Mouse (Mus musculus) thymus, adult 18-20 months (tissue): Measurements from ENCODE around the gene Pcyt1b.

Experiments
- DNase-seq, 2 experiments: peaks; one replicate each; pipeline ENCODE4 v3.0.0; 2022; ENCODE audit warnings: mixed read lengths in 2 of 2

The Pcyt1b gene

DNA sequence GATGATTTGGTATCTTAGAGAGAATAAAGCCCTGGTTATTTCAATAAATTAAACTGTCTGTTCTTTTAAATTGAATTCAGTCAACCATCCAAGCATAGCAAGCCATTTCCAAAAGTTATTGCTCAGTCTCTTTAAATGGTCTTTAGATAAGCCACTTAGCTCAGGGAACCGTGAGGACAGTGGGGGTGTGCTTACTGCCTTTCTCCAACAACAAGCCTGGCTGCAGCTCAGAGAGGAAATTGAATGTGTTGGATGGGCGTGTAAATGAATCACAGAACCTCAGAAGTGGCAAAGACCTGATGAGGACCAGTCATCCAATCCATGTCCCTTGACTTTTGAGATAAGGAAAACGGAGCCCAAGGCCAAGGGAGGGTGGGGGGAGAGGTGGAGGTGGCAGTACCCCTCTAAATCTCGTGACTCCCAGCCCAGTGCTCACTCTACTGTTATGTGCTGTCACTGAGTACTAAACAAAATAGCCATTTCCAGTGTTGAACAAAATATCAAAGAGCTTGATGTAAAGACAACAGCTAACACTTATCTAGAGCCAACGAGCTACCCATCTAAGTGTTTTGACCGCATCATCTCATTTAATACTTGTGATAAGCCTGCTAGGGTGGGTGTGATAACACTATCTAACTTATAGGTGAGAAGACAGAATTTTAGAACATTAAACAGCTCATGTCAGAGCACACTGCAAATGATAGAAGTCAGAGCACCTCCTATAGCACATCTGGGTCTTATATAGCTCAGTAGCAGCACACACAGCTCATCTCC is 78.5 kb downstream of the Pcyt1b start:
- no peak for DNase-seq

DNA sequence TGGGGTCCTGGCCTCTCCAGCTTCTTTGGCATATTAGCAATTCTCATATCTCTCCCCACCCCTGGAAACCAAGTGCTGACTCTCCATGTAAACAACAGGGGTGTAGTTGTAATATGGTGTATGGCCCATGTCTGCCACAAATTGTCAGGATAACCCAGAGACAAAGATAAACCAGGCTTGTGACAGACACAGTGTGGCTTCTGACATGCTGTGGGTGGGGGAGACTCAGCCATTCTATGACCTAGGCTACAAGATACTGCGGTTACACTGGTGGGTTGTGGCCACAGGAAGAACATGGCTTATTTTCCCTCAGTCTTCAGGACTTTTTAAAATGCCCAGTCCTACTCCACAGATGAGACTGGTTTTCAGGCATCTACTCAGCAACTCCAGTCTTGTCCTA is 94.5 kb downstream of the Pcyt1b start:
- DNase-seq = no peak

DNA sequence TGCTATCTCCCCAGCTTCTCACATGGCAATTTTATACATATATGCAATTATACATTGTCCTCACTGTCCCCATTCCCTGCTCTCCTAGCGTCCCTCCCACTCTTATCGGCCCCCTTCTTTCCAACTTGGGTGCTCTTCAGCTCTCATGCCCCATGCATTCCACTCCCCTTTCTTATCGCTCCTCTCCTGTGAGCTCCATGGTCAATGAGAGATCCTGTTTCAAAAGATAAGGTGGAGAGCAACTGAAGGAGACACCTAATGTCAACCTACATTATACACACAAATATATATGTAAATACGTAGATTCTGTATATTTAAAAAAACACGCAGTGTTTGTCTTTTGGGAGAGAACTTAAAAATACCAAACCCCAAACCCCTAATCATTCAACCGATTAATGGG is 95.9 kb downstream of the Pcyt1b start:
- no peak for DNase-seq

DNA sequence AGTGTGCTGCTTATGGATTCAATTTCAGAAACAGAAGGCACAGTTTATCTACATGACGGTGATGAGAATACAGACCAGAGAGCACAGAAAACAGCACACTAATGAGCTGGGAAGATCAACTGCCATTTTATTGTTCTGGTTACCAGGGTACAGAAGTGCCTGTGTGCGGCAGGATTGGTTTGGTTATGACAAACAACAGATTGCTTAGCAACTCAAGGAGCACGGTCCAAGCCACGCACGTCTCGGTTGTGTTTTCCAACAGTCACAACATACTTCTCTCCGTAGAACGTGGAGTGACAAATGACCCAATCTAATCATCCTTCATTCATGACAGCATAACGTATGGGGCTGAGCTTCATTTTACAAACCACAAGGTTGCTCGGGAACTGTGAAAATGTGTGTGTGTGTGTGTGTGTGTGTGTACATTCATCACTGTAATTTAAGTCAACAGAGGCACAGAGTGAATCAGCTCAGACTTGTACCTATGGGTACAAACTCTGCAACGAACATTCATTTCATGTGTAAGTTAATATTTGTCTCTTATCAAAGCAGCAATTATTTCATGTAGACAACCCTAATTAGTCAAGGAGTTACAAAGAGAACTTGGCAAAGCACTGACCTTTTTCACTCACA is 100.7 kb downstream of the Pcyt1b start:
- no peak for DNase-seq

DNA sequence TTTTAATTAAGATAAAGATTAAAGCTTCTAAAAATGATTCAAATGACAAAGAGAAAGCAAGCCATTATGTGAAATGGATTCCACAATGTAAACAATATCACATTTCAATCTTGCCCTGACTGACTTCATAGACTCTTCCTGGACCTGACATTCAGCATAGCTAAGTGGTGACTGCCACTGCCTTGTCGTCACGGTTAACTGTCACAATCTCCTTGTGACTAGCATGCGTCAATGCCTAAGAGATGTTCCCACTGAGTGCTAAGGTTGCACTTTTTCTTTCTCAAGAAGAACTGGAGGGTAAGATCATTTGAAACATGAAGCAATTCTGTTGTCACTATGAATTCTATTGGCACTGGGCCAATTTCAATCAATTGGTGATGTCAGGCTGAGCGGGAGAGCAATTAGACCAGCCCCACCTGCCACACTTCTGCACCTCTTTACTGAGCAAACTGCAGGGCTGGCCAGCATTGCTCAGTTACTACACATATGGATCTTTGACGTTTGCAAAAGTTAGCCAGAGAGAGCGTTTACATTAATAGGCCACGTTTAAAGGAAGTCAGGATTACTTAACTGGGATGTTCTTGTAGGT is 102.3 kb downstream of the Pcyt1b start:
- DNase-seq = no peak

DNA sequence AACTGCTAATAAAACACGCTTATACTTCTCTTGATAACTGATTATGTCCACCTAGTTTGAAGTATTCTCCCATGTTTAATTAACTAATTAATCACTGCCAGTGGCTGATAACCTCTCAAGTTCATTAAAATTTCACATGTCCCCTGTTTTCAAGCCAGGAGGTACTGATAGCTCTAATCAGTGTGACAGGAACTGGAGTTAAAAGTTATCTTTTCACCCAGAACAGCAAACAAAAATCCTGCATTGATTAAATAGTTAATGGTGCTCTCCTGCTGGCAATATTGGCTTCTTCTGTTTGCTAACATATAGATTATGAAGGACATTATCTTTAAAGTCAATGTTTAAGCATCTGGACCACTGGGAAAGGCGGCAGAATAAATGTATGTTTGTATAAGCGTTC is 106.1 kb downstream of the Pcyt1b start:
- no peak for DNase-seq

- DNase-seq = no peak
Measured at GRCm38 (mm10) chrX:93789562-93789961, 134.9 kb downstream of the Pcyt1b start.

- DNase-seq = peak; percentile 3 to 9
Measured at GRCm38 (mm10) chrX:93793168-93793567, 138.5 kb downstream of the Pcyt1b start.
